Mouse (Mus musculus) myocyte (in vitro differentiated cells): Measurements from ENCODE around the gene Gucd1. TPM values are rescaled to one million over a fixed set of nuclear protein-coding genes. Genes with fewer than 3 reads are reported as not detected.
"Not testable (repeated sequence)": the region's sequence is repeated elsewhere in the genome, so short reads cannot be mapped to it uniquely, and the experiment has no call there.

ENCODE experiments used
- H3K27me3 ChIP-seq: one replicate; pipeline ENCODE4 v1.6.1; 2011; ENCODE audit not compliant: control insufficient read depth, insufficient read depth, insufficient read length
- H3K36me3 ChIP-seq: one replicate; pipeline ENCODE4 v1.6.1; 2011; ENCODE audit not compliant: control insufficient read depth, insufficient read depth
- H3K4me2 ChIP-seq: one replicate; pipeline ENCODE4 v1.6.1; 2011; ENCODE audit warnings: low read depth, control low read depth
- H3K4me3 ChIP-seq: one replicate; pipeline ENCODE4 v1.5.1; 2011; ENCODE audit warnings: mild to moderate bottlenecking, control low read depth, moderate library complexity
- H3K79me2 ChIP-seq: one replicate; pipeline ENCODE4 v1.6.1; 2011; ENCODE audit not compliant: control insufficient read depth, insufficient read depth
- H3ac ChIP-seq: one replicate; pipeline ENCODE4 v1.6.1; 2011; ENCODE audit not compliant: control insufficient read depth, insufficient read length
- CEBPB ChIP-seq: IDR thresholded peaks from 2 replicates; pipeline ENCODE4 v1.6.1; 2011; ENCODE audit warnings: mild to moderate bottlenecking, moderate library complexity; ENCODE audit not compliant: poor library complexity, insufficient read depth, severe bottlenecking
- E2F4 ChIP-seq: IDR thresholded peaks from one replicate; pipeline ENCODE4 v1.6.1; 2011; ENCODE audit warnings: mild to moderate bottlenecking, control low read depth, moderate library complexity; ENCODE audit not compliant: insufficient read depth
- MAX ChIP-seq: IDR thresholded peaks from one replicate; pipeline ENCODE4 v1.6.1; 2011; ENCODE audit warnings: low read depth, mild to moderate bottlenecking, control low read depth
- MYOD1 ChIP-seq, 3 experiments: IDR thresholded peaks; one replicate each; pipeline ENCODE4 v1.6.1; 2011; ENCODE audit warnings: control low read depth in 2 of 3, low read depth in 2 of 3, mild to moderate bottlenecking in 2 of 3, moderate library complexity in 1 of 3; ENCODE audit not compliant: insufficient read length in 2 of 3, control insufficient read depth in 1 of 3
- MYOG ChIP-seq, 3 experiments: IDR thresholded peaks; one replicate each; pipeline ENCODE4 v1.6.1; 2011; ENCODE audit warnings: control low read depth in 2 of 3, low read depth in 2 of 3, mild to moderate bottlenecking in 2 of 3; ENCODE audit not compliant: insufficient read length in 2 of 3, control insufficient read depth in 1 of 3, insufficient read depth in 1 of 3
- POLR2A ChIP-seq: IDR thresholded peaks from one replicate; pipeline ENCODE4 v1.6.1; 2011; ENCODE audit warnings: low read depth, mild to moderate bottlenecking, control low read depth, moderate library complexity; ENCODE audit not compliant: insufficient read length
- POLR2AphosphoS2 ChIP-seq: IDR thresholded peaks from one replicate; pipeline ENCODE4 v1.6.1; 2011; ENCODE audit warnings: low read depth, control low read depth; ENCODE audit not compliant: insufficient read length
- REST ChIP-seq: IDR thresholded peaks from one replicate; pipeline ENCODE4 v1.6.1; 2011; ENCODE audit warnings: mild to moderate bottlenecking, control low read depth, moderate library complexity; ENCODE audit not compliant: insufficient read depth, insufficient read length
- SRF ChIP-seq: IDR thresholded peaks from one replicate; pipeline ENCODE4 v1.6.1; 2011; ENCODE audit warnings: low read depth; ENCODE audit not compliant: control insufficient read depth, insufficient read length
- TCF12 ChIP-seq: IDR thresholded peaks from one replicate; pipeline ENCODE4 v1.6.1; 2011; ENCODE audit warnings: mild to moderate bottlenecking, control low read depth; ENCODE audit not compliant: poor library complexity, insufficient read depth, severe bottlenecking
- TCF3 ChIP-seq: IDR thresholded peaks from one replicate; pipeline ENCODE4 v1.6.1; 2011; ENCODE audit warnings: low read depth, control low read depth; ENCODE audit not compliant: insufficient read length
- USF1 ChIP-seq: IDR thresholded peaks from one replicate; pipeline ENCODE4 v1.6.1; 2011; ENCODE audit warnings: low read depth, mild to moderate bottlenecking, control low read depth, moderate library complexity
- polyA plus RNA-seq: library from polyadenylated mRNA; unstranded; fragments of >200 nt; fragmentation: generic; extraction: Trizol; gene quantifications from one replicate; pipeline ENCODE4 v1.2.1, GENCODE M21; 2012; ENCODE audit warnings: missing spikeins

Gene Gucd1
- polyA plus RNA-seq, 1 experiment = 17.5 TPM

DNA sequence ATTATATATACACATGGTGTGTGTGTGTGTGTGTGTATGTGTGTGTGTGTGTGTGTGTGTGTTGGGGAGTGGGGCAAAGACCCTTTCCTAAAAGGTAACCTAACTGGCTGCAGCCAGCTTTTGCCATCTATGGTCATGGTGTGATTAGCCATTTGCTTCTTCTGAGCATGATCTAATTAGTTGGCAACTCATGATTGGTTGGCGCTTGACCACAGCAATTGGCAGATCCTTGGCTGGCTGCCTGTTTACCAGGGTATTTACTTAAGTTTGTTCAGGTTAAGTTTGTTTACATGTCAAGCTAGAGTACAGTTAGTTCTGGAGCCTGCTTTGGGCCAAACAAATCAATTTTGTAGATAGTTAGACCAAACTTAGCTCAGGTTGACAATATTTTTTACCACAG is 16.1 kb downstream of the Gucd1 start:
- no peaks in the 10 kb centered on the region for H3K27me3 ChIP-seq
- no peak overlapping the region for H3ac ChIP-seq
- TF ChIP-seq TCF3 (no peak), POLR2A (no peak), TCF12 (no peak), USF1 (no peak), CEBPB (no peak), REST (no peak), POLR2AphosphoS2 (no peak), E2F4 (no peak), MAX (no peak), MYOG (IDR thresholded peaks at IDR 0.05; ENCODE audit: control insufficient read depth in 1 of 3, insufficient read depth in 1 of 3, insufficient read length in 2 of 3, low read depth in 2 of 3) (no peak), SRF (no peak), MYOD1 (IDR thresholded peaks at IDR 0.05; ENCODE audit: control insufficient read depth in 1 of 3, insufficient read length in 2 of 3, low read depth in 2 of 3) (no peak)
- no peak overlapping the region for H3K4me3 ChIP-seq
- no peak overlapping the region for H3K4me2 ChIP-seq
- H3K36me3 ChIP-seq = peaks cover 6% of the 10 kb centered on the region
- no peaks in the 10 kb centered on the region for H3K79me2 ChIP-seq

DNA sequence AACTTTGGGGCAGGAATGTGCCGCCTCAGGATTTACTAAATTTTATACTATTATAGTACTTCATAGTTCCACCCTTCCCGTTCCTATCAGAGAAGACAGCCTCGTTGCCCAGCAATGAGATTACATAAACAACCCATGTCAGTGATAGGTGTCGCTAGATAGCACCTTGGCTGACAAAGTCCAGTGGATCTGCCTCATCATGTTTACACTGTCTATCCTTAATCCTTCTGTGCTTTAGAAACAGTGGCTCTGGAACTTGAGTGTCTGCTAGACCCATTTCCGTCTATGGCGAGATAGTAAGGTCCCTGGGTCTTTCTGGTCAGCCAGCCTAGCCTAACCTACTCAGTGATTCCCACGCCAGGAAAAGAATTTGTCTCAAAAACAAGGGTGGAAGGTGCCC is 17.4 kb downstream of the Gucd1 start:
- Histone ChIP-seq H3K4me3 (no peak overlapping the region), H3K27me3 (no peaks in the 10 kb centered on the region), H3ac (no peak overlapping the region), H3K4me2 (no peak overlapping the region), H3K36me3 (peaks cover 6% of the 10 kb centered on the region), H3K79me2 (no peaks in the 10 kb centered on the region)
- no peak for TF ChIP-seq SRF
- TF ChIP-seq MYOD1 (IDR thresholded peaks at IDR 0.05; ENCODE audit: control insufficient read depth in 1 of 3, insufficient read length in 2 of 3, low read depth in 2 of 3) = no peak
- no peak for TF ChIP-seq MAX
- no peak for TF ChIP-seq TCF12
- no peak for TF ChIP-seq USF1
- no peak for TF ChIP-seq MYOG (IDR thresholded peaks at IDR 0.05; ENCODE audit: control insufficient read depth in 1 of 3, insufficient read depth in 1 of 3, insufficient read length in 2 of 3, low read depth in 2 of 3)
- no peak for TF ChIP-seq REST
- no peak for TF ChIP-seq POLR2AphosphoS2
- no peak for TF ChIP-seq POLR2A

GRCm38 (mm10) chr10:75499791-75500190 is 18.0 kb downstream of the Gucd1 start:
- Histone ChIP-seq H3K79me2 (no peaks in the 10 kb centered on the region), H3K4me2 (no peak overlapping the region), H3K27me3 (no peaks in the 10 kb centered on the region), H3ac (no peak overlapping the region), H3K4me3 (no peak overlapping the region), H3K36me3 (peaks cover 6% of the 10 kb centered on the region)
- TF ChIP-seq POLR2A (no peak), MYOG (IDR thresholded peaks at IDR 0.05; ENCODE audit: control insufficient read depth in 1 of 3, insufficient read depth in 1 of 3, insufficient read length in 2 of 3, low read depth in 2 of 3) (no peak), E2F4 (no peak), TCF12 (no peak), CEBPB (no peak), MAX (no peak), MYOD1 (IDR thresholded peaks at IDR 0.05; ENCODE audit: control insufficient read depth in 1 of 3, insufficient read length in 2 of 3, low read depth in 2 of 3) (no peak), TCF3 (no peak)

DNA sequence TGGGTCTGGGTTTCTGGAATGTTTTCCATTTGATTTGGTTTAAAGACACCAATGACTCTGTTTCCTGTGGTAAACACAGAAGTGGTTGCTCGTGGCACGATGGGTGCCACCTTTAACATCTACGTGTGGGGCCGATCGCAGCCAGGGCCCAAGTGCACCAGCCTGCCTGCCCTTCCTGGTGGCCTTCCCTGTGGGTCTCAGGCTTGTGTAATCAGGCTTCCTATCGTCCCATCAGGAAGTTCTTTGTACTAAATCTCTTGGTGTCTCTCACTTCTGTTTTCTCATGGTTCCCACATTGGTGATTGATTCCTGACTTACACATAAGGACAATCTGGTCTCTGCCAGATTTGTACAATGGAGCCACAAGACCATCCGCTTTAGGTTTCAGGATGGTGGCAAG is 18.6 kb downstream of the Gucd1 start:
- not testable (repeated sequence) for H3K27me3 ChIP-seq, H3K4me3 ChIP-seq, H3K36me3 ChIP-seq, H3ac ChIP-seq, H3K79me2 ChIP-seq, H3K4me2 ChIP-seq

GRCm38 (mm10) chr10:75495921-75496320 is 21.9 kb downstream of the Gucd1 start:
- no peaks in the 10 kb centered on the region for H3K27me3 ChIP-seq
- TF ChIP-seq POLR2A (no peak), REST (no peak), USF1 (no peak), MYOG (IDR thresholded peaks at IDR 0.05; ENCODE audit: control insufficient read depth in 1 of 3, insufficient read depth in 1 of 3, insufficient read length in 2 of 3, low read depth in 2 of 3) (no peak), MYOD1 (IDR thresholded peaks at IDR 0.05; ENCODE audit: control insufficient read depth in 1 of 3, insufficient read length in 2 of 3, low read depth in 2 of 3) (no peak), SRF (no peak), TCF3 (no peak), CEBPB (no peak), POLR2AphosphoS2 (no peak), TCF12 (no peak), MAX (no peak), E2F4 (no peak)
- H3K36me3 ChIP-seq = no peaks in the 10 kb centered on the region
- H3K79me2 ChIP-seq = no peaks in the 10 kb centered on the region
- H3K4me3 ChIP-seq = no peak overlapping the region
- H3ac ChIP-seq = no peak overlapping the region
- H3K4me2 ChIP-seq = no peak overlapping the region
